Mouse (Mus musculus) olfactory bulb, adult 2 months (tissue): ENCODE measurements around the gene Babam2. TPM values are rescaled to one million over a fixed set of nuclear protein-coding genes. Genes with fewer than 3 reads are reported as not detected.

Experiments
- H3K27ac ChIP-seq: fragments of 200-500 bp; 2 replicates; pipeline ENCODE4 v1.5.1; 2012; ENCODE audit warnings: low read depth, low read length; ENCODE audit not compliant: insufficient read depth
- H3K4me1 ChIP-seq: fragments of 200-500 bp; 2 replicates; pipeline ENCODE4 v1.6.1; 2012; ENCODE audit warnings: low read length; ENCODE audit not compliant: control insufficient read depth, insufficient read depth
- H3K4me3 ChIP-seq: fragments of 200-500 bp; 2 replicates; pipeline ENCODE4 v1.5.1; 2012; ENCODE audit warnings: mild to moderate bottlenecking, low read depth, low read length, moderate library complexity; ENCODE audit not compliant: insufficient read depth
- CTCF ChIP-seq: fragments of 200-500 bp; IDR thresholded peaks from 2 replicates; pipeline ENCODE4 v1.5.1; 2012; ENCODE audit warnings: low read depth, mild to moderate bottlenecking, low read length, moderate library complexity; ENCODE audit not compliant: insufficient read depth
- POLR2A ChIP-seq: fragments of 200-500 bp; IDR thresholded peaks from 2 replicates; pipeline ENCODE4 v1.6.1; 2012; ENCODE audit warnings: mild to moderate bottlenecking, low read depth, low read length, moderate library complexity; ENCODE audit not compliant: insufficient read depth
- WGBS: fragments of 180-500 bp; shearing (Covaris S2); methylation state at CpG from one replicate; pipeline ENCODE4 v1.1.7; 2018; 5-methylcytosine and 5-hydroxymethylcytosine counted together
- polyA plus RNA-seq: library from polyadenylated mRNA; stranded (reverse); fragments of >200 nt; gene quantifications from 2 replicates; pipeline ENCODE4 v1.2.4, GENCODE M21; 2012; ENCODE audit warnings: low replicate concordance; ENCODE audit not compliant: missing spikeins, insufficient read depth, insufficient read length

Babam2 gene
- polyA plus RNA-seq, 1 experiment = not detected

DNA sequence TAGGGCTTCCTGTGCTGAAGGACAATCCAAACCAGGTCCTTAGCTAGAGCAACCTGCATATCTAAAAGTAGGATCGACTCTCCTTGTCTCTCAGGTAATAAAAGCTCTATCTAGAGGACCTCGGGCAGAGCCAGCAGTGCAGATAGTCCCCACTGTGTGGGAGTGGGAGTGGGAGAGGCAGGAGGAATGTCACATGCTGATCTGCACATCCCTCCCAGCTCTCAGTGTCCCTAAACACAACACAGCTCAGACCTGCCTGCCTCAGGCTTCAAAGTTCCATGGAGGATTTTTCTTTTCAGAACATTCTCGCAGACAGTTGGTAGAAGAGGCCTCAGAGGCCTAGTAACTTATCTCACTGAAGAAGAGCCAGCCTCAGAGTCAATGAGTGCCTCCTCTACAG lies 371.1 kb downstream of the Babam2 start:
- WGBS = 93% methylated on average over 3 of the region's 3 CpGs
- peaks cover 10% of the 10 kb centered on the region for H3K4me1 ChIP-seq
- H3K4me3 ChIP-seq = no peak overlapping the region
- no peak overlapping the region for H3K27ac ChIP-seq
- no peak for TF ChIP-seq POLR2A

DNA sequence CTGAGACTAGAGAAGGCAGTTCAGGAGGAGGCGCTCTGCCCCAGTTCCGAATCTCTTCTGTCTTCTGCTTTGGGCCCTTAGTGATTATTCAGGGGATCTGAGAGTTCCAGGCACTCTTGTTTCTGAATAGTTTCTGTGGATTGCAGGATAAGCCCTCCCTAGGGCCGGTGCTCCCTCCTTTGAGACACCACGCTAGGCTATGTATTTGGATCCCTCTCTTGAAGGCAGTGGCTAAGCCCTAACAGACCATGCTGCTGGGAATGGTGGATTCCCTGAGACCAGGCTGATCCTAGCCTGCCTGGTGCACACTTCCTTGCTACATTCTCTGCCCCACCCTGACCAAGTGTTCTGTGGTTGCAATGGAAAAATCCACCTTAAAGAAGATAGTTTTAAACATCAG lies 371.6 kb downstream of the Babam2 start:
- no peak for TF ChIP-seq CTCF
- no peak for TF ChIP-seq POLR2A
- Histone ChIP-seq H3K4me1 (peaks cover 10% of the 10 kb centered on the region), H3K27ac (no peak overlapping the region), H3K4me3 (no peak overlapping the region)
- WGBS = 94% methylated on average over 4 of the region's 4 CpGs

- Histone ChIP-seq H3K27ac (no peak overlapping the region), H3K4me1 (peaks cover 10% of the 10 kb centered on the region), H3K4me3 (no peak overlapping the region)
- TF ChIP-seq POLR2A (no peak), CTCF (no peak)
- 71% methylated on average over 10 of the region's 10 CpGs for WGBS
These were observed 372.2 kb downstream of the Babam2 start for GRCm38 (mm10) chr5:32069566-32070169.

- TF ChIP-seq POLR2A (no peak), CTCF (no peak)
- H3K4me1 ChIP-seq = peaks cover 10% of the 10 kb centered on the region
- H3K27ac ChIP-seq = 0 out of 2 replicates have a peak overlapping the region, but pooled peaks have one; percentile 15
- 60% methylated on average over 3 of the region's 3 CpGs for WGBS
- no peak overlapping the region for H3K4me3 ChIP-seq
These were observed 373.3 kb downstream of the Babam2 start for GRCm38 (mm10) chr5:32070781-32071180.

GRCm38 (mm10) chr5:32071314-32071713 lies 373.8 kb downstream of the Babam2 start:
- 88% methylated on average over 4 of the region's 4 CpGs for WGBS
- Histone ChIP-seq H3K4me1 (peaks cover 10% of the 10 kb centered on the region), H3K4me3 (no peak overlapping the region), H3K27ac (no peak overlapping the region)
- TF ChIP-seq POLR2A (no peak), CTCF (no peak)

GRCm38 (mm10) chr5:32071824-32072223 lies 374.3 kb downstream of the Babam2 start:
- no peak for TF ChIP-seq POLR2A
- TF ChIP-seq CTCF = no peak
- Histone ChIP-seq H3K27ac (no peak overlapping the region), H3K4me3 (no peak overlapping the region), H3K4me1 (peaks cover 10% of the 10 kb centered on the region)
- WGBS = 98% methylated on average over 5 of the region's 5 CpGs

DNA sequence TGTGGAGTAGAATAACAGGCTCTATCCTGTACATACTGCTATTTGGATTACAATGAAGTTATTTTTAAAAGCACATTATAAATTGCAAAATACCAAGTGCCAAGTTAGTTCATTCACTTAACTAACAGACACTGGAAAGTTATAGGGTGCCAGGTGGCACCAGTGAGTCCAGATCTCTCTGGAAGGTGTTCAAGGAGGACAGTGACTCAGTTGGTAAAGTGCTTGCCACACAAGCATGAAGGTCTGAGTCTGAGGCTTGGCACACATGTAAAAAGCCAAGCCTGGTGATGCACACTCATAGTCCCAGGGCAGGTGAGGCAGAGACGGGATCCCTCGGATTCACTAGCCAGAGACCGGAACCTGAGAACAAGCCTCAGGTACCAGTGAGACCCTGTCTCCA lies 375.4 kb downstream of the Babam2 start:
- Histone ChIP-seq H3K4me1 (peaks cover 10% of the 10 kb centered on the region), H3K27ac (no peak overlapping the region), H3K4me3 (no peak overlapping the region)
- TF ChIP-seq POLR2A = no peak
- no peak for TF ChIP-seq CTCF
- WGBS = 96% methylated on average over 3 of the region's 3 CpGs

GRCm38 (mm10) chr5:32074053-32074452 lies 376.6 kb downstream of the Babam2 start:
- Histone ChIP-seq H3K4me3 (no peak overlapping the region), H3K4me1 (peaks cover 10% of the 10 kb centered on the region), H3K27ac (no peak overlapping the region)
- WGBS = 87% methylated on average over 3 of the region's 3 CpGs
- no peak for TF ChIP-seq POLR2A
- no peak for TF ChIP-seq CTCF

DNA sequence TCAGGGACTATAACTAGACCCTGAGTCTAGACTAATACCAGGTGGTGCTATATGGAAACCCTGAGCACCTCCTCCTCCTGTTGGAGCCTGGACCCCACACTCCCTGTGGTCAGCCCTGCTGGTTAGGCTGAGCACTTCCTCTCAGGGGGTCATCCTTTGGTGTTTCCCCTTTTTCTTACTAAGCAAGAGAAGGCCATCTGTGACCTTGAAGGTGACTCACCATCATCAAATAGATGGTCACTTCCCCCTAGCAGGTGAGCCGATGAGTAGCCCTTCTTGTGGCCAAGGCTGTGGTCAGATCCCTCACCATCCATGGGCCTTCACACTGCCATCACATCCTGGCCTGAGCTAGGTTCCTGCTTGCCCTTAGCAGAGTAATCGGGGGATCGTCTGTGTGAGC lies 379.7 kb downstream of the Babam2 start:
- no peak for TF ChIP-seq CTCF
- no peak for TF ChIP-seq POLR2A
- Histone ChIP-seq H3K27ac (no peak overlapping the region), H3K4me1 (peaks cover 14% of the 10 kb centered on the region), H3K4me3 (no peak overlapping the region)
- WGBS = 94% methylated on average over 3 of the region's 3 CpGs

- TF ChIP-seq POLR2A = no peak
- TF ChIP-seq CTCF = no peak
These were observed 381.5 kb downstream of the Babam2 start for GRCm38 (mm10) chr5:32078986-32079385.

More at GRCm38 (mm10) chr5:32078986-32079385, 381.5 kb downstream of the Babam2 start:
- Histone ChIP-seq H3K27ac (no peak overlapping the region), H3K4me1 (peaks cover 14% of the 10 kb centered on the region), H3K4me3 (no peak overlapping the region)
- 93% methylated on average over 4 of the region's 4 CpGs for WGBS
